Mouse (Mus musculus): ENCODE results near the gene Col27a1. TPM values are rescaled to one million over a fixed set of nuclear protein-coding genes. Genes with fewer than 3 reads are reported as not detected.
A peak's percentile ranks its signal among the peaks of the same experiment; 100 is the strongest.

The Col27a1 gene
- polyA plus RNA-seq, 1 experiment from 2014 or later = 4.4 TPM

- Histone ChIP-seq H3K4me3 (ENCODE audit: low read depth, low read length) (no peak overlapping the region), H3K27me3 (ENCODE audit: control insufficient read depth, insufficient read depth, low read length) (no peaks in the 10 kb centered on the region), H3K4me2 (replicated peaks; ENCODE audit: low read depth, low read length) (no peak overlapping the region), H3K27ac (ENCODE audit: low read depth, low read length) (no peak overlapping the region), H3K9me3 (ENCODE audit: control insufficient read depth, low read length) (no peaks in the 10 kb centered on the region), H3K9ac (ENCODE audit: low read depth, low read length) (no peak overlapping the region), H3K4me1 (replicated peaks; ENCODE audit: control insufficient read depth, insufficient read depth, low read length) (no peaks in the 10 kb centered on the region; the same call in 1 of the 2 replicates), H3K36me3 (ENCODE audit: control insufficient read depth, insufficient read depth, low read length) (no peaks in the 10 kb centered on the region)
- ATAC-seq (ENCODE audit: low FRiP score) = no peak
- DNase-seq (ENCODE audit: low spot score) = no peak
- WGBS = 69% methylated on average over 5 of the region's 5 CpGs
Measured at GRCm38 (mm10) chr4:63191641-63192040, 22.2 kb upstream of the Col27a1 start.

GRCm38 (mm10) chr4:63194366-63194765 is 19.4 kb upstream of the Col27a1 start:
- Histone ChIP-seq H3K4me2 (replicated peaks; ENCODE audit: low read depth, low read length) (no peak overlapping the region), H3K4me3 (ENCODE audit: low read depth, low read length) (no peak overlapping the region), H3K4me1 (replicated peaks; ENCODE audit: control insufficient read depth, insufficient read depth, low read length) (no peaks in the 10 kb centered on the region), H3K27ac (ENCODE audit: low read depth, low read length) (no peak overlapping the region), H3K9me3 (ENCODE audit: control insufficient read depth, low read length) (no peaks in the 10 kb centered on the region), H3K9ac (ENCODE audit: low read depth, low read length) (no peak overlapping the region), H3K27me3 (ENCODE audit: control insufficient read depth, insufficient read depth, low read length) (no peaks in the 10 kb centered on the region), H3K36me3 (ENCODE audit: control insufficient read depth, insufficient read depth, low read length) (no peaks in the 10 kb centered on the region)
- no peak for DNase-seq (ENCODE audit: low spot score)
- 88% methylated on average over 2 of the region's 2 CpGs for WGBS
- no peak for ATAC-seq (ENCODE audit: low FRiP score)

- WGBS = 85% methylated on average over 5 of the region's 5 CpGs
- H3K4me3 ChIP-seq (ENCODE audit: low read depth, low read length) = no peak overlapping the region
- no peaks in the 10 kb centered on the region for H3K9me3 ChIP-seq (ENCODE audit: control insufficient read depth, low read length)
- no peak overlapping the region for H3K27ac ChIP-seq (ENCODE audit: low read depth, low read length)
- DNase-seq (ENCODE audit: low spot score) = no peak
- no peak overlapping the region for H3K9ac ChIP-seq (ENCODE audit: low read depth, low read length)
- H3K4me1 ChIP-seq (replicated peaks; ENCODE audit: control insufficient read depth, insufficient read depth, low read length) = no peaks in the 10 kb centered on the region
- H3K36me3 ChIP-seq (ENCODE audit: control insufficient read depth, insufficient read depth, low read length) = no peaks in the 10 kb centered on the region
- ATAC-seq (ENCODE audit: low FRiP score) = no peak
- H3K27me3 ChIP-seq (ENCODE audit: control insufficient read depth, insufficient read depth, low read length) = no peaks in the 10 kb centered on the region
- no peak overlapping the region for H3K4me2 ChIP-seq (replicated peaks; ENCODE audit: low read depth, low read length)
Measured at GRCm38 (mm10) chr4:63199366-63199765, 14.4 kb upstream of the Col27a1 start.

GRCm38 (mm10) chr4:63203874-63204273 is 9.9 kb upstream of the Col27a1 start:
- H3K4me1 ChIP-seq (replicated peaks; ENCODE audit: control insufficient read depth, insufficient read depth, low read length) = no peaks in the 10 kb centered on the region
- H3K27ac ChIP-seq (ENCODE audit: low read depth, low read length) = no peak overlapping the region
- no peaks in the 10 kb centered on the region for H3K9me3 ChIP-seq (ENCODE audit: control insufficient read depth, low read length)
- ATAC-seq (ENCODE audit: low FRiP score) (no peak), DNase-seq (ENCODE audit: low spot score) (no peak)
- no peaks in the 10 kb centered on the region for H3K27me3 ChIP-seq (ENCODE audit: control insufficient read depth, insufficient read depth, low read length)
- no peak overlapping the region for H3K4me2 ChIP-seq (replicated peaks; ENCODE audit: low read depth, low read length)
- no peak overlapping the region for H3K9ac ChIP-seq (ENCODE audit: low read depth, low read length)
- H3K36me3 ChIP-seq (ENCODE audit: control insufficient read depth, insufficient read depth, low read length) = no peaks in the 10 kb centered on the region
- H3K4me3 ChIP-seq (ENCODE audit: low read depth, low read length) = no peak overlapping the region
- 93% methylated on average over 7 of the region's 7 CpGs for WGBS

DNA sequence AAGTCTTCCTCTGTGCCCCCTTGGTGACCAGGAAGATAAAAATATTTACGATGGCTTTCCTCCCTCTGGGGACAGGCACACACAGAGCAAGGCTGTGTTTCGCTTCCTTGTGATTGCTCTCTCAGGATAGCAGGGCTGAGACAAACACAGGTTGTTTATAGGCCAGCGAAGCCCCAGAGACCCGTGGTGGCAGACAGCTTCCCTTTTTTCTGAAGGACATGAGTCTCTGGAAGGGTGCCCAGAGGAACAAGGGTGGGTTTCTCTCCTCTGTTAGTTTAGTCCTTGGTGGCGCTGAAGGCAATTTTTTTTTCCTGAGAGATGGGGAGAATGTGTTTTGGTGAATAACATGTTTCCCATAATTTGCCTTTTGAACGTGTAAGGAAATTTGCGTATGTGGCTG is 8.2 kb upstream of the Col27a1 start:
- no peak overlapping the region for H3K27ac ChIP-seq (ENCODE audit: low read depth, low read length)
- ATAC-seq (ENCODE audit: low FRiP score) (no peak), DNase-seq (ENCODE audit: low spot score) (no peak)
- no peak overlapping the region for H3K9ac ChIP-seq (ENCODE audit: low read depth, low read length)
- 80% methylated on average over 7 of the region's 7 CpGs for WGBS
- H3K27me3 ChIP-seq (ENCODE audit: control insufficient read depth, insufficient read depth, low read length) = no peaks in the 10 kb centered on the region
- no peak overlapping the region for H3K4me3 ChIP-seq (ENCODE audit: low read depth, low read length)
- H3K4me1 ChIP-seq (replicated peaks; ENCODE audit: control insufficient read depth, insufficient read depth, low read length) = no peaks in the 10 kb centered on the region
- H3K36me3 ChIP-seq (ENCODE audit: control insufficient read depth, insufficient read depth, low read length) = no peaks in the 10 kb centered on the region
- H3K4me2 ChIP-seq (replicated peaks; ENCODE audit: low read depth, low read length) = no peak overlapping the region
- no peaks in the 10 kb centered on the region for H3K9me3 ChIP-seq (ENCODE audit: control insufficient read depth, low read length)

DNA sequence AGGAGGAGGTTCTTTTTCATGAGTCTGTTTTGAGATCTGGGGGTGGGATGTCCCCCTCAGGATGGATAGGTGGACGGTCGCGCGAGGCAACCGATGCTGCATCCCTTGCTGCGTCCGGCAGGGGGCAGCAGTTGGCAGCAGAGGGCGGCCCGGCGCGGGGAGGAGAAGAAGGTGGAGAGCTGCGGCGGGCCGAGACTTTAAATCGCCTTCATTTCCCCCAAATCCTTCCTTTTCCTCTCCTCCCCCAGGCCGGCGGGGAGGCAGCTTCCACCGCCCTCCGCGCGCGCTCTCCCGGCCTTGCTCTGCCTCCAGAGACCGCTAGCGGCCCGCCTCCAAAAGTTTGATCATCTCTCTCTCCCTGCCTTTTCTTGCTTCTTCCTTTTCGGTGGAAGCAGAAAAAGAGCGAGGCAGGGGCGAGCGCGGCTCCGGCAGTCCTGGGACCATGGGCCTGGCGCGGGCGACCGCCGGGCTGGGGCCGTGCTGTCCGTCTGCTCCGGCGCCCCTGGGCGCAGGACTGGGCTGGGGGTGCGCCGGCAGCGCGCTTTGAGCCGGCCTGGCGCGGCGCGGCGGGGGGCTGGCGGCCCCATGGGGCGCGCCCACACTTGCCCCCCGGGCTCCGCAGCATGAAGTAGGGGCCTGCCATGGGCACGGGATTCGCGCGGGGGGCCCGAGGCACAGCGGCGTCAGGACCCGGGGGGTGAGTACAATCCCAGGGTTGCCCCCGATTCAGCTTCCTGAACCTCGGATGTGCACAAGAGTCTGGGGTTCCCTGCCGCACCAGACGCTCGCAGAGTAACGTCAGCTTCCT is 1.6 kb downstream of the Col27a1 start:
- Histone ChIP-seq H3K27me3 (ENCODE audit: control insufficient read depth, insufficient read depth, low read length) (peaks cover 27% of the 10 kb centered on the region), H3K9ac (ENCODE audit: low read depth, low read length) (peak overlapping the region; percentile 75), H3K4me3 (ENCODE audit: low read depth, low read length) (peak overlapping the region; percentile 80), H3K27ac (ENCODE audit: low read depth, low read length) (no peak overlapping the region), H3K4me2 (replicated peaks; ENCODE audit: low read depth, low read length) (peak overlapping the region; percentile 100), H3K4me1 (replicated peaks; ENCODE audit: control insufficient read depth, insufficient read depth, low read length) (peaks cover 14% of the 10 kb centered on the region; the same call in 1 of the 2 replicates), H3K9me3 (ENCODE audit: control insufficient read depth, low read length) (no peaks in the 10 kb centered on the region), H3K36me3 (ENCODE audit: control insufficient read depth, insufficient read depth, low read length) (no peaks in the 10 kb centered on the region)
- under 1% methylated on average over 63 of the region's 71 CpGs for WGBS
- DNase-seq (ENCODE audit: low spot score) = peak; percentile 91
- ATAC-seq (ENCODE audit: low FRiP score) = peak; percentile 74

- ATAC-seq (ENCODE audit: low FRiP score) (peak; percentile 85), DNase-seq (ENCODE audit: low spot score) (peak; percentile 83)
- WGBS = 4% methylated on average over 24 of the region's 24 CpGs
- Histone ChIP-seq H3K9me3 (ENCODE audit: control insufficient read depth, low read length) (no peaks in the 10 kb centered on the region), H3K27ac (ENCODE audit: low read depth, low read length) (no peak overlapping the region), H3K4me1 (replicated peaks; ENCODE audit: control insufficient read depth, insufficient read depth, low read length) (peaks cover 14% of the 10 kb centered on the region; the same call in 1 of the 2 replicates), H3K36me3 (ENCODE audit: control insufficient read depth, insufficient read depth, low read length) (no peaks in the 10 kb centered on the region), H3K4me2 (replicated peaks; ENCODE audit: low read depth, low read length) (peak overlapping the region; percentile 100), H3K27me3 (ENCODE audit: control insufficient read depth, insufficient read depth, low read length) (peaks cover 27% of the 10 kb centered on the region), H3K9ac (ENCODE audit: low read depth, low read length) (peak overlapping the region; percentile 75), H3K4me3 (ENCODE audit: low read depth, low read length) (peak overlapping the region; percentile 80)
Measured at GRCm38 (mm10) chr4:63215993-63216531, 2.3 kb downstream of the Col27a1 start.

DNA sequence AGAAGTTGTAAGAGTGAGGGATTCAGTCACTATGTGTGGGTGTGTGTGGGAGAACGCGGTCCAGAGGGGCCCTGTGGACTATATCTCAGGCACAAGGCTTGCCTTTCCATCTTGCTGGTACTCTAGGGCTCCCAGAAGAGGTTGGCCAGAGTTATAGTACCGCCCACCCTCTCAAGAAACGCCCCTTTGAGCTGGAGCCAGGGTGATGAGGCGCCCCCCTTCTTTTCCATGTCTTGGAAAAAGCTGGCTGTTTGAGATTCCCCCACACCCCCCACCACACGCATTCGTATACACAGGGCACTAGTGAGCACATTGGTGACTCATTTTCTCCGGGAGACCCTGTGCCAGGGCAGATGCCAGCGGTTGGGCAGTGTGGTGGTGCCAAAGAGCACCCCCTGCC is 2.8 kb downstream of the Col27a1 start:
- H3K27ac ChIP-seq (ENCODE audit: low read depth, low read length) = no peak overlapping the region
- peak overlapping the region; percentile 80 for H3K4me3 ChIP-seq (ENCODE audit: low read depth, low read length)
- peaks cover 14% of the 10 kb centered on the region; the same call in 1 of the 2 replicates for H3K4me1 ChIP-seq (replicated peaks; ENCODE audit: control insufficient read depth, insufficient read depth, low read length)
- DNase-seq (ENCODE audit: low spot score) (peak; percentile 14), ATAC-seq (ENCODE audit: low FRiP score) (peak; percentile 33)
- peak overlapping the region; percentile 100 for H3K4me2 ChIP-seq (replicated peaks; ENCODE audit: low read depth, low read length)
- H3K36me3 ChIP-seq (ENCODE audit: control insufficient read depth, insufficient read depth, low read length) = no peaks in the 10 kb centered on the region
- no peaks in the 10 kb centered on the region for H3K9me3 ChIP-seq (ENCODE audit: control insufficient read depth, low read length)
- H3K27me3 ChIP-seq (ENCODE audit: control insufficient read depth, insufficient read depth, low read length) = peaks cover 26% of the 10 kb centered on the region
- 34% methylated on average over 9 of the region's 9 CpGs for WGBS
- H3K9ac ChIP-seq (ENCODE audit: low read depth, low read length) = no peak overlapping the region

DNA sequence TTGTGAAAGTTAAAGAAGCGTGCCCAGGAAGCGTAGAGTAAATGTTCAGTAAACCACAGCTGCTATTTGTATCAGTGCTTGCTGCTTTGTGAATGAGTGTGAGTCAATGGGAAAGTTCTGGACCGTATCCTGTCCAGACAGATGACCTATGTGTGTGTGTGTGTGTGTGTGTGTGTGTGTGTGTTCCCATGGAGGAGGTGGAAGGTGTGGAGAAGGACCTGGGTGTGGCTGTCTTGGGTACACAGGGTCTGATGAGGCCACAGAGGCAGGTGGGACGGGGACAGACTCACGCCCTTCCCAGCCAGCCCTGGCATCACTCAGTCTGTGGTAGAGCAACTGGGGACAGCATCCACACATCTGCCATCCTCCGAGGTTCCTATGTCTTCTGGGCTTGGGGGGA is 3.7 kb downstream of the Col27a1 start:
- H3K4me2 ChIP-seq (replicated peaks; ENCODE audit: low read depth, low read length) = no peak overlapping the region
- no peak for DNase-seq (ENCODE audit: low spot score)
- WGBS = 88% methylated on average over 6 of the region's 6 CpGs

More for the DNA sequence above, 3.7 kb downstream of the Col27a1 start:
- Histone ChIP-seq H3K36me3 (ENCODE audit: control insufficient read depth, insufficient read depth, low read length) (no peaks in the 10 kb centered on the region), H3K27ac (ENCODE audit: low read depth, low read length) (no peak overlapping the region), H3K9ac (ENCODE audit: low read depth, low read length) (no peak overlapping the region), H3K4me3 (ENCODE audit: low read depth, low read length) (no peak overlapping the region), H3K9me3 (ENCODE audit: control insufficient read depth, low read length) (no peaks in the 10 kb centered on the region), H3K4me1 (replicated peaks; ENCODE audit: control insufficient read depth, insufficient read depth, low read length) (peaks cover 14% of the 10 kb centered on the region; the same call in 1 of the 2 replicates), H3K27me3 (ENCODE audit: control insufficient read depth, insufficient read depth, low read length) (peaks cover 23% of the 10 kb centered on the region)
- no peak for ATAC-seq (ENCODE audit: low FRiP score)

All from hindbrain, embryonic 11.5 days (tissue).